Mouse (Mus musculus): ENCODE data around the gene Armh3. TPM values are rescaled to one million over a fixed set of nuclear protein-coding genes. Genes with fewer than 3 reads are reported as not detected.
A peak's percentile ranks its signal among the peaks of the same experiment; 100 is the strongest.

Gene Armh3
- polyA plus RNA-seq, 1 experiment = 2.1 TPM

DNA sequence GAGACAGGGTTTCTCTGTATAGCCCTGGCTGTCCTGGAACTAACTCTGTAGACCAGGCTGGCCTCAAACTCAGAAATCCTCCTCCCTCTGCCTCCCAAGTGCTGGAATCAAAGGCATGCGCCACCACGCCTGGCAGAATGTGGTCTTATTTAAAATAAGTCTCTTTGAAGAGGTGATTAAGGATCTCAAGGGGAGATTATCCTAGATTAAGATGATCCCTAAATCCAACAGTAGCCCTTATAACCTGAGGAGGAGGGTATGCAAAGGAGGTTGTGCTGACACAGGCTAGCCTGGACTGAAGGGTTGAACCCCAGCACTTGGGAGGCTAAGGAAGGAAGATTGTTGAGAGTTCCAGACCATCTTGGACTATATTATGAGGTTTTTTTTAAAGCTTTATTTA lies 17.7 kb upstream of the Armh3 start:
- H3K36me3 ChIP-seq (replicated peaks; ENCODE audit: low read length) = no peaks in the 10 kb centered on the region
- H3K4me1 ChIP-seq = peaks cover 7% of the 10 kb centered on the region
- TF ChIP-seq GATA1 (IDR thresholded peaks at IDR 0.05; ENCODE audit: borderline replicate concordance, low read length) (no peak), FLI1 (IDR thresholded peaks at IDR 0.05; ENCODE audit: low read length) (no peak)
- peaks cover 4% of the 10 kb centered on the region for H3K9me3 ChIP-seq
- H3K4me3 ChIP-seq (replicated peaks) = no peak overlapping the region
- H3K27me3 ChIP-seq (replicated peaks) = peaks cover 2% of the 10 kb centered on the region

DNA sequence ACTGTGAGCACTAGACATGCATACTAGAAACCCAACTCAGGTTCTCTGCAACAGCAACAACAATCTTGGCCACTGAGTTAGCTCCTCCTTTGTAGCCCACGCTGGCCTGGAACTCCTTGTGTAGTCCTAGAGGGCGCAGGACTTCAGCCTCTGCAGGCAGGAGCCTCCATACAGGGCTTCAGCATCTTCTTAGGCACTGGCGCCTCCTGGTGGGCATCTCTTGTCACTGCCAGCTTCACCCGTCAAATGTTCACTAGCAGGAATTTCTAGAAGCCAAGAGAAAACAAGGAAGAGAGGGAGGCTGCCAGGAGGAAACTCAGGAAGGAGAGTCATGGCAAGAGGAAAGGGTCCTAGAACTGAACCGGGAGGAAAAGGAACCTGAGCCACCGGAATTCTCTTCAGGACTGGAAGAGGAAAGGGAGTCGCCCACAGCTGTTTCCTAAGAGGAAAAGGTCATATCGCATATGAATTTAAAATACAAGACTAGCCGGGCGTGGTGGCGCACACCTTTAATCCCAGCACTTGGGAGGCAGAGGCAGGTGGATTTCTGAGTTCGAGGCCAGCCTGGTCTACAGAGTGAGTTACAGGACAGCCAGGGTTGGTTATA lies 16.4 kb upstream of the Armh3 start:
- Histone ChIP-seq H3K4me3 (replicated peaks) (peak overlapping the region; percentile 78), H3K4me1 (peaks cover 7% of the 10 kb centered on the region), H3K27me3 (replicated peaks) (no peaks in the 10 kb centered on the region), H3K9me3 (peaks cover 8% of the 10 kb centered on the region), H3K36me3 (replicated peaks; ENCODE audit: low read length) (no peaks in the 10 kb centered on the region)
- TF ChIP-seq FLI1 (IDR thresholded peaks at IDR 0.05; ENCODE audit: low read length) = no peak
- no peak for TF ChIP-seq GATA1 (IDR thresholded peaks at IDR 0.05; ENCODE audit: borderline replicate concordance, low read length)

GRCm38 (mm10) chr19:46005680-46006079 lies 7.4 kb upstream of the Armh3 start:
- TF ChIP-seq GATA1 (IDR thresholded peaks at IDR 0.05; ENCODE audit: borderline replicate concordance, low read length) (no peak), FLI1 (IDR thresholded peaks at IDR 0.05; ENCODE audit: low read length) (no peak)
- Histone ChIP-seq H3K4me1 (peaks cover 40% of the 10 kb centered on the region), H3K4me3 (replicated peaks) (peak overlapping the region; percentile 36), H3K27me3 (replicated peaks) (no peaks in the 10 kb centered on the region), H3K36me3 (replicated peaks; ENCODE audit: low read length) (peaks cover 43% of the 10 kb centered on the region), H3K9me3 (peaks cover under 1% of the 10 kb centered on the region)

GRCm38 (mm10) chr19:46004814-46005466 lies 6.7 kb upstream of the Armh3 start:
- Histone ChIP-seq H3K4me3 (replicated peaks) (peak overlapping the region; percentile 95), H3K9me3 (no peaks in the 10 kb centered on the region), H3K4me1 (peaks cover 40% of the 10 kb centered on the region), H3K27me3 (replicated peaks) (no peaks in the 10 kb centered on the region), H3K36me3 (replicated peaks; ENCODE audit: low read length) (peaks cover 43% of the 10 kb centered on the region)
- TF ChIP-seq GATA1 (IDR thresholded peaks at IDR 0.05; ENCODE audit: borderline replicate concordance, low read length) (no peak), FLI1 (IDR thresholded peaks at IDR 0.05; ENCODE audit: low read length) (no peak)

DNA sequence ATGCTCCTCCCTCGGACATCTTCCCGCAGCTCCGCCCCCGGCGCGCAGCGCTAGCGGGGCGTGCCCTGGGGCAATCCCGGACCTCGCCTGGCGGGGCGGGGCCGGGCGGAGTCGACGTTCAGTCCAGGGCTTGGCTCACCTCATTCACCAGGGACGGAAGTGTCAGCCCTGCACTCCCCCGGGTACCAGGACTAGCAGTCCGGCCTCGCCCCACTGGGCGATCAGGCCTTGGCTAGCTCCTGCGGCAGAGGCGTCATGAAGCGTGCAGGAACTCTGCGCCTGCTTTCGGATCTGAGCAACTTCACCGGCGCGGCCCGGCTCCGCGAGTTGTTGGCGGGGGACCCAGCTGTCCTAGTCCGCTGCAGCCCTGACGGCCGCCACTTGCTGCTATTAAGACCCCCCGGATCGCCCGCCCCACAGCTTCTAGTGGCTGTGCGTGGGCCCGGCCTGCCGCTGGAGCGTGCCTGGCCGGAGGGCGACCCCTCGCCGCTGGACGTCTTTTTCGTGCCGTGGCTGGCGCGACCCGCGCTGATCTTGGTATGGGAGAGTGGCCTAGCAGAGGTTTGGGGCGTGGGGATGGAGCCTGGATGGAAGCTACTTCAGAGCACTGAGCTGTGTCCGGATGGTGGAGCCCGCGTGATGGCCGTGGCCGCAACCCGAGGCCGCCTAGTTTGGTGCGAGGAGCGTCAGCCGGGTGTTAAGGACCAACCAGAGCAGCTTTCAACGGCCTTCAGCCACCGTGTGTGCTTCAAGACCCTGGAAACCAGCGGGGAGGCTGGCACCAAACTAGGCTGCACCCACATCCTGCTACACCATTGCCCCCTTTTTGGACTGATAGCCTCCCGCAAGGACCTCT lies 5.3 kb upstream of the Armh3 start, which contains the start of gene Hps6:
Hps6 (plus strand) TSS at position 138 of the 856 bp plus-strand sequence.
- TF ChIP-seq GATA1 (IDR thresholded peaks at IDR 0.05; ENCODE audit: borderline replicate concordance, low read length) (no peak), FLI1 (IDR thresholded peaks at IDR 0.05; ENCODE audit: low read length) (no peak)
- no peaks in the 10 kb centered on the region for H3K27me3 ChIP-seq (replicated peaks)
- H3K4me3 ChIP-seq (replicated peaks) = peak within 1 kb of the TSS; percentile 95
- H3K36me3 ChIP-seq (replicated peaks; ENCODE audit: low read length) = peaks cover 40% of the 10 kb centered on the region
- H3K4me1 ChIP-seq = peaks cover 49% of the 10 kb centered on the region
- H3K9me3 ChIP-seq = no peaks in the 10 kb centered on the region

DNA sequence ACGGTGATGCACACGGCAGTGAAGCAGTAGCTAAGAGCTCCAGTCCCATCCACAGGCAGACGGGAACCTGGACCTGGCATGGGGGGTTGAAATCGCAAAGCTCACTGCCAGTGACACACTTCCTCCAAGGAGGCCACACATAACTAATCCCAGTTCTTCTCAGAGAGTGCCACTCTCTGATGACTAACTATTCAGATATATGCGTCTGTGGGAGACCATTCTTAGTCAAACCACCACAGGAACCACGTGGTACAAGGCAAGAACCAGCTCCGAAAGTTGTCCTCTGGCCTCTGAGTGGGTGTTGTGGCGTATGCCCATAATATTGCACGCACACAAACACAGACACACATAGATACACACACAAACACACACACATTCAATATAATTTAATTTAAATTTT lies 4.0 kb upstream of the Armh3 start:
- peak overlapping the region; percentile 76 for H3K4me3 ChIP-seq (replicated peaks)
- no peak for TF ChIP-seq FLI1 (IDR thresholded peaks at IDR 0.05; ENCODE audit: low read length)
- no peak for TF ChIP-seq GATA1 (IDR thresholded peaks at IDR 0.05; ENCODE audit: borderline replicate concordance, low read length)
- H3K4me1 ChIP-seq = peaks cover 54% of the 10 kb centered on the region

GRCm38 (mm10) chr19:45999378-45999777 lies 1.1 kb upstream of the Armh3 start:
- Histone ChIP-seq H3K36me3 (replicated peaks; ENCODE audit: low read length) (peaks cover 7% of the 10 kb centered on the region), H3K27me3 (replicated peaks) (no peaks in the 10 kb centered on the region), H3K4me3 (replicated peaks) (no peak overlapping the region)

More for the DNA sequence above, 4.0 kb upstream of the Armh3 start:
- H3K9me3 ChIP-seq = no peaks in the 10 kb centered on the region
- H3K36me3 ChIP-seq (replicated peaks; ENCODE audit: low read length) = peaks cover 30% of the 10 kb centered on the region
- H3K27me3 ChIP-seq (replicated peaks) = no peaks in the 10 kb centered on the region

GRCm38 (mm10) chr19:45998694-45999217 lies 468 bp upstream of the Armh3 start:
- H3K27me3 ChIP-seq (replicated peaks) = no peaks in the 10 kb centered on the region
- no peak for TF ChIP-seq FLI1 (IDR thresholded peaks at IDR 0.05; ENCODE audit: low read length)
- TF ChIP-seq GATA1 (IDR thresholded peaks at IDR 0.05; ENCODE audit: borderline replicate concordance, low read length) = no peak
- H3K4me1 ChIP-seq = peaks cover 37% of the 10 kb centered on the region
- peaks cover 5% of the 10 kb centered on the region for H3K36me3 ChIP-seq (replicated peaks; ENCODE audit: low read length)
- peak overlapping the region; percentile 95 for H3K4me3 ChIP-seq (replicated peaks)
- H3K9me3 ChIP-seq = peaks cover 8% of the 10 kb centered on the region; the same call in 1 of the 2 replicates

More at GRCm38 (mm10) chr19:45999378-45999777, 1.1 kb upstream of the Armh3 start:
- peaks cover 7% of the 10 kb centered on the region; the same call in 1 of the 2 replicates for H3K9me3 ChIP-seq
- peaks cover 43% of the 10 kb centered on the region for H3K4me1 ChIP-seq
- TF ChIP-seq FLI1 (IDR thresholded peaks at IDR 0.05; ENCODE audit: low read length) (no peak), GATA1 (IDR thresholded peaks at IDR 0.05; ENCODE audit: borderline replicate concordance, low read length) (no peak)

GRCm38 (mm10) chr19:45997365-45997764 lies 923 bp downstream of the Armh3 start:
- Histone ChIP-seq H3K9me3 (peaks cover 8% of the 10 kb centered on the region; the same call in 1 of the 2 replicates), H3K27me3 (replicated peaks) (no peaks in the 10 kb centered on the region), H3K36me3 (replicated peaks; ENCODE audit: low read length) (peaks cover 5% of the 10 kb centered on the region), H3K4me3 (replicated peaks) (peak overlapping the region; percentile 95), H3K4me1 (peaks cover 24% of the 10 kb centered on the region)
- TF ChIP-seq GATA1 (IDR thresholded peaks at IDR 0.05; ENCODE audit: borderline replicate concordance, low read length) (no peak), FLI1 (IDR thresholded peaks at IDR 0.05; ENCODE audit: low read length) (no peak)

Data from megakaryocyte, embryonic 14.5 days (primary cell).